Mouse (Mus musculus) small intestine, adult 2 months (tissue): Measurements from ENCODE around the gene Ednrb. TPM values are rescaled to one million over a fixed set of nuclear protein-coding genes. Genes with fewer than 3 reads are reported as not detected.

ENCODE experiments used
- H3K27ac ChIP-seq: fragments of 200-500 bp; 2 replicates; pipeline ENCODE4 v1.5.1; 2012; ENCODE audit warnings: low read depth, low read length, control low read depth, inconsistent platforms; ENCODE audit not compliant: insufficient read depth
- H3K27me3 ChIP-seq: fragments of 200-500 bp; 2 replicates; pipeline ENCODE4 v1.6.1; 2012; ENCODE audit warnings: mild to moderate bottlenecking, moderate library complexity, low read length, inconsistent platforms; ENCODE audit not compliant: control insufficient read depth, insufficient read depth
- H3K36me3 ChIP-seq: fragments of 200-500 bp; 2 replicates; pipeline ENCODE4 v1.6.1; 2012; ENCODE audit warnings: mild to moderate bottlenecking, low read length, control low read depth, inconsistent platforms; ENCODE audit not compliant: control insufficient read depth, insufficient read depth
- H3K4me1 ChIP-seq: fragments of 200-500 bp; 2 replicates; pipeline ENCODE4 v1.6.1; 2012; ENCODE audit warnings: low read length, inconsistent platforms, mixed read lengths; ENCODE audit not compliant: control insufficient read depth, insufficient read depth, insufficient read length
- H3K4me3 ChIP-seq: fragments of 200-500 bp; 2 replicates; pipeline ENCODE4 v1.5.1; 2012; ENCODE audit warnings: low read depth, mild to moderate bottlenecking, control low read depth, inconsistent platforms, low read length, moderate library complexity
- CTCF ChIP-seq: fragments of 200-500 bp; IDR thresholded peaks from 2 replicates; pipeline ENCODE4 v1.5.1; 2012; ENCODE audit warnings: low read depth, mild to moderate bottlenecking, control low read depth, inconsistent platforms, low read length, moderate library complexity, mixed read lengths; ENCODE audit not compliant: insufficient replicate concordance, insufficient read length; ENCODE audit errors: extremely low read depth
- POLR2A ChIP-seq: fragments of 200-500 bp; IDR thresholded peaks from 2 replicates; pipeline ENCODE4 v1.6.1; 2012; ENCODE audit warnings: low read depth, mild to moderate bottlenecking, control low read depth, inconsistent platforms, low read length, moderate library complexity
- WGBS: fragments of 180-500 bp; shearing (Covaris S2); methylation state at CpG from one replicate; pipeline ENCODE4 v1.1.7; 2018; 5-methylcytosine and 5-hydroxymethylcytosine counted together
- polyA plus RNA-seq: library from polyadenylated mRNA; depleted of rRNA; stranded (reverse); fragments of >200 nt; gene quantifications from 2 replicates; pipeline ENCODE4 v1.2.3, GENCODE M21; 2012

The Ednrb gene
- polyA plus RNA-seq, 1 experiment: 5.1 TPM

- Histone ChIP-seq H3K4me3 (no peak overlapping the region), H3K27me3 (no peaks in the 10 kb centered on the region), H3K36me3 (no peaks in the 10 kb centered on the region), H3K27ac (no peak overlapping the region), H3K4me1 (no peaks in the 10 kb centered on the region)
- 48% methylated on average over 7 of the region's 7 CpGs for WGBS
- TF ChIP-seq POLR2A: no peak
- no peak for TF ChIP-seq CTCF
These were observed 9.6 kb downstream of the Ednrb start for GRCm38 (mm10) chr14:103834589-103834988.

DNA sequence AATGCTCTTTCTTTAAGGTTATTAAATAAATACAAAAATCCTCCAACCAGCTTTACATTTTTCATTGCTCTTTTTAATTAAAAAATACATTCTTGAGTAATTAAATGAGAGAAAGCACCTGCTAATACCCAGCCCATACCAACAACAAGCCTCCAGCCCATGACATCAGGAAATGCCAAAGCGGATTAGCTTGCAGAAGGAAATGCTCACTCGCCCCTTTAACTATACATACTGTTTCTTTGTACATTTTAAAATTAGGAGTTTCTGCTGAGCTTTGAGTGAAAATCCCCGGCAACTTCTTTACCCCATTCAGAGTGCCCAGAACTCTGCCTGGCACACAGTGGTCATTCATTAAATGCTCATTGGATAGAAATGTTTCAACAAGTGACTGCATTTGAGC, 10.1 kb downstream of the Ednrb start:
- H3K27me3 ChIP-seq: no peaks in the 10 kb centered on the region

DNA sequence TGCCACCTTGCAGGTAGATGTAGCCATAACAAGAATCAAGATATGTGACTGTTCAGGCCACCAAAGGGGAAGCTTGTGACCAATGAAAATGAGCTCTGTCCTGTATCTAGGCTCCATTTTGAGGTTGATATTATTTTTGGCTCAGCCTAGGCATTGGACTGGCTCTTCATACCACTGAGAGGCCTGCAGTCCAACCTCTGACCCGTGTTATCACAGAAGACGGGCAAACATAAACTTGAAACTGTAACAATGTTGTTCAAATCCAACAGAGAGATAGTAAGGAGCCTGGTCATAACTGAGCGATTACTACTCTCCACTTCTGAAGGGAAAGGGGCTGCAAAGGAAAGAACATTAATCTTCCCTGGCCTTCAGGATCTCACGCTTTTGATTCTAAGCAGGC, 11.7 kb downstream of the Ednrb start:
- no peak overlapping the region for H3K4me3 ChIP-seq
- H3K4me1 ChIP-seq: no peaks in the 10 kb centered on the region
- no peak overlapping the region for H3K27ac ChIP-seq
- no peaks in the 10 kb centered on the region for H3K27me3 ChIP-seq
- H3K36me3 ChIP-seq: no peaks in the 10 kb centered on the region
- 57% methylated on average over 4 of the region's 4 CpGs for WGBS
- no peak for TF ChIP-seq CTCF
- no peak for TF ChIP-seq POLR2A

More for the DNA sequence above, 10.1 kb downstream of the Ednrb start:
- Histone ChIP-seq H3K27ac (no peak overlapping the region), H3K36me3 (no peaks in the 10 kb centered on the region), H3K4me1 (no peaks in the 10 kb centered on the region), H3K4me3 (no peak overlapping the region)
- 75% methylated on average over 3 of the region's 3 CpGs for WGBS
- no peak for TF ChIP-seq CTCF
- no peak for TF ChIP-seq POLR2A

GRCm38 (mm10) chr14:103831007-103831406, 13.2 kb downstream of the Ednrb start:
- Histone ChIP-seq H3K27me3 (no peaks in the 10 kb centered on the region), H3K4me3 (no peak overlapping the region), H3K4me1 (no peaks in the 10 kb centered on the region), H3K36me3 (no peaks in the 10 kb centered on the region), H3K27ac (0 out of 2 replicates have a peak overlapping the region, but pooled peaks have one; percentile 11)
- TF ChIP-seq POLR2A (no peak), CTCF (no peak)
- WGBS: 61% methylated on average over 5 of the region's 5 CpGs

DNA sequence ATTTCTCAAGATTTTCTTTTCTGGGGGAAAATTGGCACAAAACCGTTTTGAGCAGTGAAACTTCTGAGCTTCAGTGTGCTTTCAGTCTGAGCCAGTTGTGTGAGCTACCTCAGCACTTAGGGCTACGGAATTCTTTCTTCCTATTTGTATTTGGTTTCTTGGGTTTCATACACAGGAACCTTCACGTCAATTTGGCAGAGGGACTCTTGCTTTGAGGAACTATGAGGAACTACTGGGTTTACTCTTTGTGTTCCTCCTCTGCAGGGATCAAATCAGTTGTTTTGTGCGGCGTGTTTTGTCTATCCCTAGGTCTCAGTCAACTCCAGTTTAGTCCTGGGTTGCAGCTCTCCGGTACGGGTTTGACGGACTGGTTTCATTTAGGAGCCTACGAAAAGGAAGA, 17.9 kb downstream of the Ednrb start:
- H3K27me3 ChIP-seq: no peaks in the 10 kb centered on the region
- no peak for TF ChIP-seq CTCF
- no peak for TF ChIP-seq POLR2A
- no peaks in the 10 kb centered on the region for H3K4me1 ChIP-seq
- 79% methylated on average over 9 of the region's 9 CpGs for WGBS
- H3K36me3 ChIP-seq: no peaks in the 10 kb centered on the region
- H3K27ac ChIP-seq: no peak overlapping the region
- no peak overlapping the region for H3K4me3 ChIP-seq

DNA sequence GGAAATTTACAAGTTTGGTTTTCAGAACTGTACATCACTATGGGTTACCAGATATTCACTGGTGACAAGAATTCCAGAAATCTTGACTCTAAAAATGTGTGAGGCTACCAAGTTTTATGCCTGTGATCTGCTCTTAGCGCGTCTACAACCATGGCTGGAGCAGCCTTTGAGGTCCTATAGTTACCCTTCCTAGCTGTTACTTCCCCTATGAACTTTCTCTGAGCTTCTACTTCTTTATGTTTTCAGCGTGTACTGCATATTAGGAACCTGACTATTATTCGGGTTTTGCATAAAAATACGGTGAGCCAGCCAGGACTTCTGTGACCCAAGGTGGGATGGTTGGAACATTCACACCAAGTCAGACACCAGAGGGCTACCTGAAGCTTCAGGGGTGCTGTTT, 18.3 kb downstream of the Ednrb start:
- H3K4me3 ChIP-seq: no peak overlapping the region
- H3K27ac ChIP-seq: no peak overlapping the region
- 85% methylated on average over 5 of the region's 5 CpGs for WGBS
- no peaks in the 10 kb centered on the region for H3K27me3 ChIP-seq
- no peaks in the 10 kb centered on the region for H3K36me3 ChIP-seq
- TF ChIP-seq POLR2A (no peak), CTCF (no peak)
- no peaks in the 10 kb centered on the region for H3K4me1 ChIP-seq

DNA sequence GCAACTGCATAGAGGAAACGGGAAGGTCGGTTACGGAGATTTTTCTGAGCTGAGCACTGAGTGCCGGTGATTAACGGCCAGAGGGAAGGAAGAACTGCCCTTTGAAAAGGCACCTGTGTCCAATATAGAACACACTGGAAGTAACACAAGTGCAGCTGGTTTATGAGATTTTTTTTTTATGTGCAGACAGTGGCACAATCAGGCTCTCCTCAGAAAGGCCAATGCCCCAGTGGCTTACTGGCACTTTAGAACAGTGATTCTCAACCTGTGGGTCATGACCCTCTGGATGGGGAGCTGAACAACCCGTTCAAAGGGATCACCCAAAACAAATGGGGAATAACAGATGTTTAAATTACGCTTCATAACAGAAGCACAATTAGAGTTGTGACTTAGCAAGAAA, 20.7 kb downstream of the Ednrb start:
- Histone ChIP-seq H3K36me3 (no peaks in the 10 kb centered on the region), H3K27me3 (no peaks in the 10 kb centered on the region), H3K4me1 (no peaks in the 10 kb centered on the region), H3K4me3 (no peak overlapping the region), H3K27ac (no peak overlapping the region)
- 81% methylated on average over 7 of the region's 7 CpGs for WGBS
- TF ChIP-seq CTCF: no peak
- no peak for TF ChIP-seq POLR2A

DNA sequence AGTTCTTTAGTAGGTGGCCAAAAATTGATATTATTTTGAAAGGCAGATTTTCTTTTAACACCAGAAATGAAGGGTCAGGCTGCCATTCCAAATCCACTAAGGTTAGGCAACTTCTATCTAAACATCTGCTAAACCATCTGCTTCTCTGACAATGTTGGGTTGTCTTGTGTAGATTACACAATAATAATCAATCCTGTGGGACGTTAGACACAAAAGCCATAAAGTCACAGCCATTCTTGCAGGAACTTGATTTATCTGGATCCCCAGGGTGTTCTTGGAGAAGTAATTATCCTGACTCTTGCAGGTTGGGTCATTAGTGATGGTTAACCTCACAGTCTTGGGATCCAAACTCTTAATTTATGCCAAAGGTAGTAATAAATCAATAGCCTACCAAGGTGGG, 21.6 kb downstream of the Ednrb start:
- Histone ChIP-seq H3K36me3 (no peaks in the 10 kb centered on the region), H3K27me3 (no peaks in the 10 kb centered on the region), H3K27ac (no peak overlapping the region), H3K4me3 (no peak overlapping the region), H3K4me1 (no peaks in the 10 kb centered on the region)
- no peak for TF ChIP-seq CTCF
- no peak for TF ChIP-seq POLR2A
- 16% methylated on average over 1 of the region's 1 CpGs for WGBS
